Mouse (Mus musculus): Measurements from ENCODE around the gene Kif3b. TPM values are rescaled to one million over a fixed set of nuclear protein-coding genes. Genes with fewer than 3 reads are reported as not detected.
A peak's percentile ranks its signal among the peaks of the same experiment; 100 is the strongest.
"Not testable (repeated sequence)": the region's sequence is repeated elsewhere in the genome, so short reads cannot be mapped to it uniquely, and the experiment has no call there.

Gene Kif3b
- polyA plus RNA-seq, 1 experiment from 2014 or later = 3.2 TPM

- not testable (repeated sequence) for H3K27me3 ChIP-seq (replicated peaks; ENCODE audit: control insufficient read depth, insufficient read depth, low read length); DNase-seq (ENCODE audit: low spot score); H3K9ac ChIP-seq (ENCODE audit: low read depth, low read length); H3K4me3 ChIP-seq (ENCODE audit: low read depth, low read length); H3K4me2 ChIP-seq; H3K9me3 ChIP-seq (ENCODE audit: control insufficient read depth, low read length); H3K27ac ChIP-seq (ENCODE audit: low read depth, low read length)
- 44% methylated on average over 8 of the region's 8 CpGs for WGBS
- peaks cover 18% of the 10 kb centered on the region for H3K36me3 ChIP-seq (ENCODE audit: control insufficient read depth, insufficient read depth, low read length)
- peaks cover 18% of the 10 kb centered on the region for H3K4me1 ChIP-seq (replicated peaks; ENCODE audit: control insufficient read depth, insufficient read depth, low read length)
- peak; percentile 54; the same call in 1 of the 2 replicates for ATAC-seq (replicated peaks; ENCODE audit: low FRiP score)
These were observed 20.8 kb upstream of the Kif3b start for GRCm38 (mm10) chr2:153270231-153270915.

- H3K27ac ChIP-seq (ENCODE audit: low read depth, low read length); H3K27me3 ChIP-seq (replicated peaks; ENCODE audit: control insufficient read depth, insufficient read depth, low read length); H3K9ac ChIP-seq (ENCODE audit: low read depth, low read length); H3K4me3 ChIP-seq (ENCODE audit: low read depth, low read length); H3K9me3 ChIP-seq (ENCODE audit: control insufficient read depth, low read length); DNase-seq (ENCODE audit: low spot score); H3K36me3 ChIP-seq (ENCODE audit: control insufficient read depth, insufficient read depth, low read length); H3K4me2 ChIP-seq: not testable (repeated sequence)
- H3K4me1 ChIP-seq (replicated peaks; ENCODE audit: control insufficient read depth, insufficient read depth, low read length) = peaks cover 18% of the 10 kb centered on the region
- ATAC-seq (replicated peaks; ENCODE audit: low FRiP score) = peak; percentile 53
- 56% methylated on average over 6 of the region's 6 CpGs for WGBS
These were observed 16.9 kb upstream of the Kif3b start for GRCm38 (mm10) chr2:153274200-153274918.

GRCm38 (mm10) chr2:153274919-153275247 is 16.3 kb upstream of the Kif3b start:
- Histone ChIP-seq H3K9me3 (ENCODE audit: control insufficient read depth, low read length) (no peaks in the 10 kb centered on the region), H3K9ac (ENCODE audit: low read depth, low read length) (no peak overlapping the region), H3K27me3 (replicated peaks; ENCODE audit: control insufficient read depth, insufficient read depth, low read length) (no peaks in the 10 kb centered on the region), H3K4me3 (ENCODE audit: low read depth, low read length) (no peak overlapping the region), H3K36me3 (ENCODE audit: control insufficient read depth, insufficient read depth, low read length) (no peaks in the 10 kb centered on the region), H3K27ac (ENCODE audit: low read depth, low read length) (no peak overlapping the region; the same call in 1 of the 2 replicates), H3K4me2 (no peak overlapping the region), H3K4me1 (replicated peaks; ENCODE audit: control insufficient read depth, insufficient read depth, low read length) (peaks cover 14% of the 10 kb centered on the region)
- 69% methylated on average over 6 of the region's 6 CpGs for WGBS
- DNase-seq (ENCODE audit: low spot score) (no peak), ATAC-seq (replicated peaks; ENCODE audit: low FRiP score) (no peak)

GRCm38 (mm10) chr2:153275577-153275976 is 15.6 kb upstream of the Kif3b start:
- H3K9me3 ChIP-seq (ENCODE audit: control insufficient read depth, low read length); H3K4me2 ChIP-seq; H3K4me3 ChIP-seq (ENCODE audit: low read depth, low read length); H3K36me3 ChIP-seq (ENCODE audit: control insufficient read depth, insufficient read depth, low read length); H3K27ac ChIP-seq (ENCODE audit: low read depth, low read length); H3K9ac ChIP-seq (ENCODE audit: low read depth, low read length); DNase-seq (ENCODE audit: low spot score); H3K27me3 ChIP-seq (replicated peaks; ENCODE audit: control insufficient read depth, insufficient read depth, low read length); ATAC-seq (replicated peaks; ENCODE audit: low FRiP score): not testable (repeated sequence)
- WGBS = 48% methylated on average over 3 of the region's 3 CpGs
- peaks cover 12% of the 10 kb centered on the region for H3K4me1 ChIP-seq (replicated peaks; ENCODE audit: control insufficient read depth, insufficient read depth, low read length)

GRCm38 (mm10) chr2:153276440-153276839 is 14.8 kb upstream of the Kif3b start:
- peaks cover 12% of the 10 kb centered on the region for H3K4me1 ChIP-seq (replicated peaks; ENCODE audit: control insufficient read depth, insufficient read depth, low read length)
- no peaks in the 10 kb centered on the region for H3K27me3 ChIP-seq (replicated peaks; ENCODE audit: control insufficient read depth, insufficient read depth, low read length)
- no peak for ATAC-seq (replicated peaks; ENCODE audit: low FRiP score)
- no peak for DNase-seq (ENCODE audit: low spot score)
- H3K36me3 ChIP-seq (ENCODE audit: control insufficient read depth, insufficient read depth, low read length) = no peaks in the 10 kb centered on the region
- H3K27ac ChIP-seq (ENCODE audit: low read depth, low read length) = no peak overlapping the region
- no peak overlapping the region for H3K9ac ChIP-seq (ENCODE audit: low read depth, low read length)
- no peak overlapping the region for H3K4me3 ChIP-seq (ENCODE audit: low read depth, low read length)
- no peaks in the 10 kb centered on the region for H3K9me3 ChIP-seq (ENCODE audit: control insufficient read depth, low read length)
- 84% methylated on average over 8 of the region's 8 CpGs for WGBS
- H3K4me2 ChIP-seq = no peak overlapping the region

- 87% methylated on average over 5 of the region's 5 CpGs for WGBS
- not testable (repeated sequence) for H3K4me3 ChIP-seq (ENCODE audit: low read depth, low read length); ATAC-seq (replicated peaks; ENCODE audit: low FRiP score); H3K36me3 ChIP-seq (ENCODE audit: control insufficient read depth, insufficient read depth, low read length); H3K9me3 ChIP-seq (ENCODE audit: control insufficient read depth, low read length); H3K9ac ChIP-seq (ENCODE audit: low read depth, low read length); H3K27ac ChIP-seq (ENCODE audit: low read depth, low read length); DNase-seq (ENCODE audit: low spot score); H3K27me3 ChIP-seq (replicated peaks; ENCODE audit: control insufficient read depth, insufficient read depth, low read length); H3K4me2 ChIP-seq
- peaks cover 12% of the 10 kb centered on the region for H3K4me1 ChIP-seq (replicated peaks; ENCODE audit: control insufficient read depth, insufficient read depth, low read length)
These were observed 14.4 kb upstream of the Kif3b start for GRCm38 (mm10) chr2:153276846-153277245.

GRCm38 (mm10) chr2:153278357-153278756 is 12.9 kb upstream of the Kif3b start:
- Histone ChIP-seq H3K36me3 (ENCODE audit: control insufficient read depth, insufficient read depth, low read length) (no peaks in the 10 kb centered on the region), H3K9ac (ENCODE audit: low read depth, low read length) (no peak overlapping the region), H3K27ac (ENCODE audit: low read depth, low read length) (no peak overlapping the region), H3K4me1 (replicated peaks; ENCODE audit: control insufficient read depth, insufficient read depth, low read length) (peaks cover 10% of the 10 kb centered on the region), H3K4me2 (no peak overlapping the region), H3K9me3 (ENCODE audit: control insufficient read depth, low read length) (no peaks in the 10 kb centered on the region), H3K4me3 (ENCODE audit: low read depth, low read length) (no peak overlapping the region), H3K27me3 (replicated peaks; ENCODE audit: control insufficient read depth, insufficient read depth, low read length) (no peaks in the 10 kb centered on the region)
- WGBS = 82% methylated on average over 5 of the region's 5 CpGs
- DNase-seq (ENCODE audit: low spot score) = no peak
- no peak for ATAC-seq (replicated peaks; ENCODE audit: low FRiP score)

- Histone ChIP-seq H3K4me1 (replicated peaks; ENCODE audit: control insufficient read depth, insufficient read depth, low read length) (no peaks in the 10 kb centered on the region), H3K9me3 (ENCODE audit: control insufficient read depth, low read length) (no peaks in the 10 kb centered on the region), H3K36me3 (ENCODE audit: control insufficient read depth, insufficient read depth, low read length) (no peaks in the 10 kb centered on the region), H3K27ac (ENCODE audit: low read depth, low read length) (no peak overlapping the region), H3K4me2 (no peak overlapping the region), H3K27me3 (replicated peaks; ENCODE audit: control insufficient read depth, insufficient read depth, low read length) (no peaks in the 10 kb centered on the region), H3K9ac (ENCODE audit: low read depth, low read length) (no peak overlapping the region), H3K4me3 (ENCODE audit: low read depth, low read length) (no peak overlapping the region)
- ATAC-seq (replicated peaks; ENCODE audit: low FRiP score) (no peak), DNase-seq (ENCODE audit: low spot score) (no peak)
- 83% methylated on average over 6 of the region's 6 CpGs for WGBS
These were observed 7.3 kb upstream of the Kif3b start for GRCm38 (mm10) chr2:153283919-153284318.

- Histone ChIP-seq H3K9me3 (ENCODE audit: control insufficient read depth, low read length) (no peaks in the 10 kb centered on the region), H3K27ac (ENCODE audit: low read depth, low read length) (no peak overlapping the region), H3K4me2 (no peak overlapping the region), H3K4me1 (replicated peaks; ENCODE audit: control insufficient read depth, insufficient read depth, low read length) (no peaks in the 10 kb centered on the region), H3K27me3 (replicated peaks; ENCODE audit: control insufficient read depth, insufficient read depth, low read length) (no peaks in the 10 kb centered on the region), H3K9ac (ENCODE audit: low read depth, low read length) (no peak overlapping the region), H3K4me3 (ENCODE audit: low read depth, low read length) (no peak overlapping the region), H3K36me3 (ENCODE audit: control insufficient read depth, insufficient read depth, low read length) (no peaks in the 10 kb centered on the region)
- DNase-seq (ENCODE audit: low spot score) (no peak), ATAC-seq (replicated peaks; ENCODE audit: low FRiP score) (no peak)
- WGBS = 57% methylated on average over 4 of the region's 4 CpGs
These were observed 4.7 kb upstream of the Kif3b start for GRCm38 (mm10) chr2:153286524-153286923.
